Mouse (Mus musculus) embryonic facial prominence, embryonic 15.5 days (tissue): ENCODE data around the gene Slc9a4. TPM values are rescaled to one million over a fixed set of nuclear protein-coding genes. Genes with fewer than 3 reads are reported as not detected.

Experiments
- polyA plus RNA-seq: library from polyadenylated mRNA; unstranded; fragments of >200 nt; fragmentation: Nextera tagmentation; extraction: Ambion mirVana; gene quantifications from 2 replicates; pipeline ENCODE4 v1.2.1, GENCODE M21; 2015

Gene Slc9a4
- polyA plus RNA-seq, 1 experiment from 2014 or later = 0.20 TPM

Other genes starting within 250 kb of the Slc9a4 start
- gene Il1rl1, start 150.5 kb upstream of the Slc9a4 start, polyA plus RNA-seq = 4.5 and 5.6 TPM in 2 replicates
- gene Il18r1, start 114.5 kb upstream of the Slc9a4 start, polyA plus RNA-seq = 0.41 and 0.55 TPM in 2 replicates
- 0.39 and 0.49 TPM in 2 replicates for gene Il18rap, start 64.7 kb upstream of the Slc9a4 start, polyA plus RNA-seq
- gene Slc9a2, start 100.5 kb downstream of the Slc9a4 start, polyA plus RNA-seq = 1.0 and 1.2 TPM in 2 replicates
- 3.9 and 4.6 TPM in 2 replicates for gene Mfsd9, start 210.6 kb downstream of the Slc9a4 start, polyA plus RNA-seq
- gene Tmem182, start 225.5 kb downstream of the Slc9a4 start, polyA plus RNA-seq = 3.6 and 5.0 TPM in 2 replicates